Mouse (Mus musculus): ENCODE measurements around the gene Adprhl1. TPM values are rescaled to one million over a fixed set of nuclear protein-coding genes. Genes with fewer than 3 reads are reported as not detected.

Gene Adprhl1
- 0.27 TPM for polyA plus RNA-seq (2015; fragmentation: Illumina TruSeq; extraction: RNeasy Lipid Tissue Mini Kit (QIAGEN cat#74804); ENCODE audit: low read depth, low replicate concordance)

DNA sequence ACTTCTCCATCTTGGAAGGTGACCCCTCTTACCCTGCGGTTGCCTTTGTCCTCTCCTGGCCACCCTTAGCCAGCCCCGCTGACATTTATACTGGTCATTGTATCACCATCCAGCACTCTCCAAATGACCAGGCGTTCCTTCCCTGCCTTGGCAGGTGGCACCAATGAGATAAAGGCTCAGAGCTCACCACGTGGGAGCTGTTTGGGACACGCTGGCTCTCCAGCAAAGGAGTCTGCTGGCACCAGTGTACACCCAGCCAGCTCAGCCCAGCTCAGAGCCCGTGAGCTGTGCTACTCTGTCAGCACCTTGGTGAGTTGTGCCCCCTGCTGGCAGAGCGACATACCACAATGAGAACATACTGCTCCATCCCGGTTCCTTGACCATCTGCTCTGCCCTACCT lies at the start of gene Adprhl1:
Adprhl1 (minus strand) TSS at position 144 of the 400 bp plus-strand sequence.

DNA sequence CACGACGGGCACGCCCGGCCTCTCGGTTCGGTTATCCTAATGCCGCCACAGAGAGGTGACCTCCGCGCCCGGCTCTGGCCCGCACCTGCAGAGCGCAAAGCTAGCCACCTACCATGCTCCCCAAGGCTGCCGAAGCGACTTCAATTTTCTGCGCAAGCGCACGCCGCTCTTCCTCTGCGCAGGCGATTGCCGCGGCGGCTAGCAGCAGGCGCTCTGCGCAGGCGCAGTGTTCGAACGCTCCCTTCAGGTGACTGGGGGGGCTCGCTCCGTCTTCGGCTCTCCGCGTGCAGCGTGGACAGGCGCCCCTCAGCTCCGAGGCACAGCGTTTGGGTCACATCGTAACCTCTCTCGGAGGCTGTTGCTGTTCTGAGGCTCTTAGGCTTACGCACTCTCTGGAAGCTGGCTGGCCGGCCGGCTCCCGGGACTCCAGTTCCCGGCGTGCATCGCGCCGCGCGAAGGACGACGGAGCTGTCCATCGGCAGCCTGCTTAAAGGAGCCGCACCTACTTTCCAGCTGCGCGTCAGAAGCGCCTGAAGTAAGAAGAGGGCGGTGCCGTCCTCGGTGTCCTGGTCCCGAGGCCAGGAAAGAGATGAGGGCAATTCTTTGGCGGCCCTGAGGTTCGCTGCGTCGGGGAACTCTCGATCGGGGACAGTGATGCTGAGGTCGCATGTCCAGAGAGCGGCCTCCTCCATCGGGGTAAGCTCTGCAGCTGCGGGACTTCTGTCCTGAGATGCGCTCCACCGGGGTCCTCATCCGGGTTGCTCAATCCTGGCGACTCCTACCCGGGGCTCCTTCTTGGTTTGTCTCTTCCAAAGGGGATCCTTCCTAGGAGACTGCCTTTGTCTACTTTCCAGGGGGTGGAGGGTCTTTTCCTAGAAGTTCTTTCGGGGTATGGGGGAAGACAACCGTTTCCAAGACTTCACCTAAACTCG lies 34.0 kb upstream of the Adprhl1 start, which contains the start of the genes Dcun1d2 and Tmco3:
Dcun1d2 (minus strand) TSS at position 440 of the 932 bp plus-strand sequence.
Tmco3 (plus strand) TSS at position 499 of the 932 bp plus-strand sequence.

DNA sequence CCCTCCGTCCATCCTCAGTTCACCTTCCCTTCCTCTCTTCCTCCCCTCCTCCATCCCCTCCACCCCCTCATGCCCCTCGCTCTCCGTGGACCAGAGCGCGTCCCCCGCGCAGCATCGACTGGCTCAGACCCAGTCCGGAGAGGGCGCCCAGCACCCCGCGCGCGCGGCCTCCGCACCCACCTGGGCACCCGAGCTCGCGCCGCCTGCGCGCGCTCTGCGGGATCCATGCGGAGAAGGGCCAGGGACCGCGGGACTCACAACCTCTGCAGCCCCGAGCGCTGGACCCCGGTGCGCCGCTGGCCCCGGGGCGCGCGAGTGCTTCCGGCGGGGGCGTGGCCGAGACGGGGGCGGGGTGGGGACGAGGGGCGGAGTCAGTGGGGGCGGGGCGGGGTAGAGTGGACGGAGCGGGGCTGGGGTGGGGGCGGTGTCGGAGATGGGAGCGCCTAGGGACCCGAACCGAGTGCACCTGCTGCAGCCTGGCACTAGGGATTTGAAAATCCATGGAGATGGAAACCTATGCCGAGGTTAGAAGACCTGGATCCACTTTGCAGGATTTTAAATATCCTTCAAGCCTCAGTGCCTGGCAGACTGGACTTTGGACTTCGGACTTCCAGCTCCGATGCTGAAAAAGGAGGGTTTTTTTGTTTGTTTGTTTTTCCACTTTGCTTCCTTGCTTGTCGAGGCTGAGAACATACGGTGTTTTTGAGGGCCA lies 53.5 kb downstream of the Adprhl1 start, which contains the start of gene Grtp1:
Grtp1 (minus strand) TSS at position 320 of the 712 bp plus-strand sequence.

Other genes with a start within 250 kb of the Adprhl1 start
- gene F7, start 228.1 kb downstream of the Adprhl1 start, polyA plus RNA-seq (2015; fragmentation: Illumina TruSeq; extraction: RNeasy Lipid Tissue Mini Kit (QIAGEN cat#74804); ENCODE audit: low read depth, low replicate concordance), result not detected
- not detected for gene F10, start 216.9 kb downstream of the Adprhl1 start, polyA plus RNA-seq (2015; fragmentation: Illumina TruSeq; extraction: RNeasy Lipid Tissue Mini Kit (QIAGEN cat#74804); ENCODE audit: low read depth, low replicate concordance)
- not detected for gene Proz, start 193.2 kb downstream of the Adprhl1 start, polyA plus RNA-seq (2015; fragmentation: Illumina TruSeq; extraction: RNeasy Lipid Tissue Mini Kit (QIAGEN cat#74804); ENCODE audit: low read depth, low replicate concordance)
- 21.1 TPM for gene Pcid2, start 148.7 kb downstream of the Adprhl1 start, polyA plus RNA-seq (2015; fragmentation: Illumina TruSeq; extraction: RNeasy Lipid Tissue Mini Kit (QIAGEN cat#74804); ENCODE audit: low read depth, low replicate concordance)
- 51.9 TPM for gene Cul4a, start 148.5 kb downstream of the Adprhl1 start, polyA plus RNA-seq (2015; fragmentation: Illumina TruSeq; extraction: RNeasy Lipid Tissue Mini Kit (QIAGEN cat#74804); ENCODE audit: low read depth, low replicate concordance)
- gene Lamp1, start 95.0 kb downstream of the Adprhl1 start, polyA plus RNA-seq (2015; fragmentation: Illumina TruSeq; extraction: RNeasy Lipid Tissue Mini Kit (QIAGEN cat#74804); ENCODE audit: low read depth, low replicate concordance), result 384 TPM
- 5.3 TPM for gene Grtp1, start 53.5 kb downstream of the Adprhl1 start, polyA plus RNA-seq (2015; fragmentation: Illumina TruSeq; extraction: RNeasy Lipid Tissue Mini Kit (QIAGEN cat#74804); ENCODE audit: low read depth, low replicate concordance)
- 42.8 TPM for gene Dcun1d2, start 34.0 kb upstream of the Adprhl1 start, polyA plus RNA-seq (2015; fragmentation: Illumina TruSeq; extraction: RNeasy Lipid Tissue Mini Kit (QIAGEN cat#74804); ENCODE audit: low read depth, low replicate concordance)
- gene Tmco3, start 34.0 kb upstream of the Adprhl1 start, polyA plus RNA-seq (2015; fragmentation: Illumina TruSeq; extraction: RNeasy Lipid Tissue Mini Kit (QIAGEN cat#74804); ENCODE audit: low read depth, low replicate concordance), result 36.6 TPM
- gene Tfdp1, start 84.6 kb upstream of the Adprhl1 start, polyA plus RNA-seq (2015; fragmentation: Illumina TruSeq; extraction: RNeasy Lipid Tissue Mini Kit (QIAGEN cat#74804); ENCODE audit: low read depth, low replicate concordance), result 58.7 TPM
- not detected for gene Atp4b, start 142.7 kb upstream of the Adprhl1 start, polyA plus RNA-seq (2015; fragmentation: Illumina TruSeq; extraction: RNeasy Lipid Tissue Mini Kit (QIAGEN cat#74804); ENCODE audit: low read depth, low replicate concordance)
- not detected for gene Grk1, start 150.9 kb upstream of the Adprhl1 start, polyA plus RNA-seq (2015; fragmentation: Illumina TruSeq; extraction: RNeasy Lipid Tissue Mini Kit (QIAGEN cat#74804); ENCODE audit: low read depth, low replicate concordance)
- 3.5 TPM for gene Tmem255b, start 181.0 kb upstream of the Adprhl1 start, polyA plus RNA-seq (2015; fragmentation: Illumina TruSeq; extraction: RNeasy Lipid Tissue Mini Kit (QIAGEN cat#74804); ENCODE audit: low read depth, low replicate concordance)
- gene Gas6, start 240.3 kb upstream of the Adprhl1 start, polyA plus RNA-seq (2015; fragmentation: Illumina TruSeq; extraction: RNeasy Lipid Tissue Mini Kit (QIAGEN cat#74804); ENCODE audit: low read depth, low replicate concordance), result 78.8 TPM

Measured in brain, adult 10 weeks (tissue).